Mouse (Mus musculus): ENCODE results near the gene Gucy2g.
A peak's percentile ranks its signal among the peaks of the same experiment; 100 is the strongest.
"Not testable (repeated sequence)": the region's sequence is repeated elsewhere in the genome, so short reads cannot be mapped to it uniquely, and the experiment has no call there.

Gucy2g gene

DNA sequence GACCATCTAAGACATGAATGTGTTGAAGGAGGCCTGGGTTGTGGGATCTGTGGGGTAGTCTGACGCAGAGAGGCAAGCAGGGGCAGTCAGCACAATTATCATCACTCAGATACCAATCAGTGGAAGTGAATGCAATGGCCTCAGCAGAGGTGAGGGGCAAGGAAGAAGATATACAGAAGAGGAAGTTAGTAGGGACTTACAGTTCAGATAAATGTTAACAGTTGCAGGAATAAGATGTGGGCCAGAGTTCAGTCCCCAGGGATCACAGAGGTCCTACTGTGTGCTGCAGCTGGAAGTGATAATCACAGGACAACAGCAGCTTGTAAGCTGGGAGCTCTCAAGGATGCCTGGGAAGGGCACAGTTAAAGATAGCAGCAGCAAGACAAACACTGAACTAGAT lies 76.9 kb downstream of the Gucy2g start:
- no peak for DNase-seq (ENCODE audit: low spot score)

DNA sequence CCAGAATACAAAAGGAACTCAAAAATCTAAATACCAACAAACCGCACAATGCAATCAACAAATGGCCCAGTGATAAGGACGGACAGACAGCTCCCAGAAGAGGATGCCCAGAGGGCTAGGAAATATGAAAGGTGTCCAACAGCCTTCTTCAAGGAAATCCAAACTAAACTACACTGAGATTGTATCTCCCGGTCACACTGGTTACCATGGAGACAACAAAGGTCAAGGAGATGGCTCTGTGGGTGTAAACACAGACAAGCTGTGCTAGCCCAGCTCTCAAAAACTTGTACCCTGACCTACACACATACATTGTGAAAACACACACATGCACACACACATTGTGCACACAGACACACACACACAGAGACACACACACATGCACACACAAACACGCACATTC lies 78.8 kb downstream of the Gucy2g start:
- peak; percentile 24 for DNase-seq (ENCODE audit: low spot score)

DNA sequence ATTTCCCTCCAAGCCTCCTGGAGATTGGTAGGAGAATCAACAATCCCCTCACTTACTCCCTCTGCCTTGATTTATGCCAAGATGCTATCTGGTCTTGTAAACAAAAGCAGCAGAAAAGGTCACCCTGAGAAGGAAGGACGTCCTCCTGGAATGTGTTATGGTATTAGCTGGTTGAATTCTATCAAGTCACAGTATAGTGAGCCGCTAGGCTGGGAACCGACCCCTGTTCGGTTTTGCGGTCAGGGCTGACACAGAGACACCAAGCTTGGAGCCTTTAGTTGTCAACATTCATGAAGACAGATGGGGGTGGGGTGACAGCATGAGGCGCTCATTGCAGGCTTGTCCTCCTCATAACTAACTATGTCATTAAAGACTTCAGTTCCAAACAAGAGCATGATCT lies 81.2 kb downstream of the Gucy2g start:
- no peak for DNase-seq (ENCODE audit: low spot score)

DNA sequence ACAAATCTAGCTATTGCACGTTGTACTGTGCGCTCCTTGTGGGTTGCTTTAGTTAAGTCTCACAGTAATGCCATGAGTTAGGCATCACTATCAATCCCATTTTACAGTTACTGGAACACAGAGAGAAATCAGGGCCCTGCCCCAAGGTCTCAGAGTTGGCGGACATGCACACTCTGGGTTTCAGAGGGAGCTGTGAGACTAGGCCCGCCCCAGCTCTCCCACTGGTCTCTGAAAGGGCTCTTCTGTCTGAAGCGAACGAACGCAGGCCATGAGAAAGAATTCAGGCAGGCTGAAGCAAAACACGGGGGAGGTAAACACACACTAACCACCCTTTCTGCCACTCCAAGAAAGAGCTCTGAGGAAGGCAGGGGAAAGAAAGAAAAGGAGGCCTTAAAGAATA lies 82.4 kb downstream of the Gucy2g start:
- no peak for DNase-seq (ENCODE audit: low spot score)

DNA sequence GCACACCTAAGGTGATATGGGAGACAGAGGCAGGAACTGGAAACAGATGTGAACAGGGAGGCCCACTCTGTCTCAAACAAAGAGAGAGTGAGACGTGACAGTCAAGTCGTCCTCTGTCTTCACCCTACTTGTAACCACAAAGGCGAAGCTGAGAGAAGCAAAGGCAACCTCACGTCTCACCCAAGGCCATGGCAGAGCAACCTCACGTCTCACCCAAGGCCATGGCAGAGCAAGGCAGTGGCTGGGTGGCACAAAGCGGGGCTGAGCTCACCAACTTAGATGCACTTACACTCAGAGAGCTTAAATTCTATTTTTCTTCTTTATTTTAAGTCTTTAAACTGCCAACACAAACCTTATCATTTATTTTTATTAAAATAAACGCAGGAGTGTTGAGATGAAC lies 84.0 kb downstream of the Gucy2g start:
- no peak for DNase-seq (ENCODE audit: low spot score)

DNA sequence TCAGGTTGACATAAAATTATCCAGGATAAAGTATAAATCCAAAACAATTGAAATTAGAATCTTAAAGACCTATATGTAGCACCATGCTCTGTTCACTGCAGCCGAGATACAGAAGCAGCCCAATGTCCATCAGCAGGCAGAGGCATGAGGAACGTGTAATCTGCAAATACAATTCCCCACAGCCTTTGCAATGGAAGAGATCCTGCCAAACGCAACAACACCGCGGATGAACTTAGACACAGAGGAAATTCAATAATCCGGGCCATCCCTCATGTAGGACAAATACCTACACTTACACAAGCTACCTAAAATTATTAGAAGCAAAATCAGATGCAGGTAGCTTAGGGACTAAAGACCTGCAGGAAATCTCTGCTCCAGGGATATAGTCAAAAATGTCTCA lies 88.1 kb downstream of the Gucy2g start:
- no peak for DNase-seq (ENCODE audit: low spot score)

DNA sequence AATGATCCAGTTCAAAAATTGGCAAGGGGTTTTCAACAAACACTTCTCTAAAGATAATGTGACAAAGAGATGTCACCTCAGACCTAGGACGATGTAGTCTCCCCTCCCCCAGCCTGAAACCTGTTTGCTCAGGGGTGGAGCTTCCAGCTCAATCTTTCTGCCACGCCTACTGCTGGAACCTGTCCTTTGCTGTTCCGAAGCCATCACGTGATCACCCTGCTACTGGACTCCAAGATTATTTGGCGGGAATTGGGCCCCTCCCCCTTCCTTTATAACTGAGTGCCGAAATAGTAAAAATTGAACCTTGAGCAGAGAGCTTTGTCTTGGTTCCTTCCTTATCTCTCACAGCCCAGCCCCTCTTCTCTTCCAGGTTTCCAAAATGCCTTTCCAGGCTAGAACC lies 88.8 kb downstream of the Gucy2g start:
- DNase-seq (ENCODE audit: low spot score), result not testable (repeated sequence)

DNA sequence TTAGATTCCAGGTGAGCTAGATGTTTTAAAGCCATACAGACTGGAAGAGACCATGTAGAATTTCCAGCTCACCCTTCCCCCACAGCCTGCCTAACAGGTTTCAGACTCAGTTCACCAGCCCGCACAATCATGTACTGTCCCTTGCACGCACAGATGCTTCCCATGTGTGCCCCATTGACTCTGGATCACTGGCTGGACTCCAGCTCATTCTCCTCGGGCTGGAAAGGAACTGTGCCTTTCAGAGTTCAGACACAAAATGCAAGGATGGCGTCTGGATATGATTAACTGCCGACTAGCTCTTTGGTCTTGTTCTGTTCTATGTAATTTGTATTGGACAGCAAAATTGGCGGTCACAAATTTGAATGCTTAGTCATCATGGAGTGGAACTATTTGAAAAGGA lies 91.4 kb downstream of the Gucy2g start:
- no peak for DNase-seq (ENCODE audit: low spot score)

DNA sequence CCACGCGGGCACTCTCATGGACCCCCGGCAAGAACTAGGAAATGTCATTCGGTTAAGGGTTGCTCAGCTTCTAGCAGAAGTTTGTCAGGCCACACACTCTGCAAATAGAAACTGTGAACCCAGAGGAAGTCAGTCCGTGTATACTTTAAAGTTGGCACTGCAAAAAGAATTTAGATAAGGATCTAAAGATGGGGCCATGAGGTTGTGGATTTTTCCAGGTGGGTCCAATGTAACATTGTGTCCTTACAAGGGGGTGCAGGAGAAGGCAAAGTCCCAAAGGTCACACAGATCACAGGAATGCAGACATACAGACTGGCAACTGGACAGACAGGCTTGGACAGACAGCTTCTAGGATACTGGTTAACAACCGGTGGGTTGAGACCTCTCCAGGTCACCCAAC lies 92.9 kb downstream of the Gucy2g start:
- peak; percentile 60 for DNase-seq (ENCODE audit: low spot score)
